Mouse (Mus musculus): ENCODE measurements around the gene Unk. TPM values are rescaled to one million over a fixed set of nuclear protein-coding genes. Genes with fewer than 3 reads are reported as not detected.
A peak's percentile ranks its signal among the peaks of the same experiment; 100 is the strongest.

Unk gene
- polyA plus RNA-seq, 1 experiment from 2014 or later, result 34.6 TPM

GRCm38 (mm10) chr11:116078676-116079320 lies 48.7 kb downstream of the Unk start:
- 24% methylated on average over 10 of the region's 10 CpGs for WGBS
- ATAC-seq (ENCODE audit: insufficient number of reproducible peaks, low FRiP score, low TSS enrichment, low read depth), result no peak
- Histone ChIP-seq H3K4me2 (ENCODE audit: low read depth, severe bottlenecking) (no peak overlapping the region), H3K4me1 (ENCODE audit: control insufficient read depth, insufficient read depth, low read length) (peaks cover 16% of the 10 kb centered on the region), H3K4me3 (ENCODE audit: low read depth, low read length) (no peak overlapping the region), H3K27me3 (ENCODE audit: control insufficient read depth, insufficient read depth, low read length) (no peaks in the 10 kb centered on the region), H3K27ac (replicated peaks; ENCODE audit: low read depth, low read length) (peak overlapping the region; percentile 56; the same call in 1 of the 2 replicates), H3K36me3 (ENCODE audit: control insufficient read depth, insufficient read depth, low read length) (peaks cover 15% of the 10 kb centered on the region), H3K9me3 (ENCODE audit: control insufficient read depth, low read length) (no peaks in the 10 kb centered on the region), H3K9ac (ENCODE audit: low read length) (0 out of 2 replicates have a peak overlapping the region, but pooled peaks have one; percentile 30)
- no peak for DNase-seq (ENCODE audit: low spot score)

DNA sequence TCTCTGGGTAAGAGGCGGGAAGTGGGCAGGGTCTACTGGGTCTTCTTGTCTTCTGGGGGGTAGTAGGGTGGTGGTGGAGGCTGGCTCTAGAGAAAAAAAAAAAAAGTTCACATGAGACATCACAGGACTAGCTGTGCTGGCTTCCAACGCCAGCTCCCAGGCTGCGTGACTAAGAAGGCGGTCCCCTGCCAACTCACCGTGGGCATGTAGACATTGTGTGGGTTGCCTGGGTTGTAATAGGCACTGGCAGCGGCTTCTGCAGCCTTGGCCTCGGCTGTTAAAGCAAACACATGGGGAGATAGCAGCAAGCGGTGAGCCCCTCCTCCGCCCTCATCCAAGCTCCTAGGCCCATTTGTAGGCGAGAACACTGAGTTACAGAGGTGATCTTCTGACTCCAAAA lies 49.4 kb downstream of the Unk start:
- H3K9me3 ChIP-seq (ENCODE audit: control insufficient read depth, low read length), result no peaks in the 10 kb centered on the region
- no peak overlapping the region for H3K27ac ChIP-seq (replicated peaks; ENCODE audit: low read depth, low read length)
- H3K4me2 ChIP-seq (ENCODE audit: low read depth, severe bottlenecking), result no peak overlapping the region
- peaks cover 16% of the 10 kb centered on the region for H3K4me1 ChIP-seq (ENCODE audit: control insufficient read depth, insufficient read depth, low read length)
- H3K36me3 ChIP-seq (ENCODE audit: control insufficient read depth, insufficient read depth, low read length), result peaks cover 19% of the 10 kb centered on the region
- H3K27me3 ChIP-seq (ENCODE audit: control insufficient read depth, insufficient read depth, low read length), result no peaks in the 10 kb centered on the region
- DNase-seq (ENCODE audit: low spot score) (no peak), ATAC-seq (ENCODE audit: insufficient number of reproducible peaks, low FRiP score, low TSS enrichment, low read depth) (no peak)
- no peak overlapping the region for H3K4me3 ChIP-seq (ENCODE audit: low read depth, low read length)
- 0 out of 2 replicates have a peak overlapping the region, but pooled peaks have one; percentile 30 for H3K9ac ChIP-seq (ENCODE audit: low read length)
- 77% methylated on average over 10 of the region's 10 CpGs for WGBS

DNA sequence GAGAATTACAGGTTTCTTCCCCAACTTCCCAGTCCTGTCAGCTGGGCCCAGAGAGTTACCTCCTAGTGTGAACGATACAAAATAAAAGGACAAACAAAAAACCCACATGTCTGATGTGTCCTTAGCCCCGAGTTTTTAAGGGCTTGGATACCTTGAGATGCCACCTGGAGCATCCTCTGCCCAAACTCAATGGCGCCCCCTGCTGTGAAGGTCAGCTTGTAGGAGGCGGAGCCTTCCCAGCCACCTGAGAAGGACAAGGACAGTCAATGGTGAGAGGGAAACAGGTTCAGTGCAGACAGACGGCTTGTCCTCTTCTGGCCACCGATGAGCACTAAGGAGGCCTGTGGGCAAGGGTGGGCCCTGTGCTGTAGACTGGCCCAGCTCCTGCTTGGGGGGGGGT lies 51.0 kb downstream of the Unk start:
- ATAC-seq (ENCODE audit: insufficient number of reproducible peaks, low FRiP score, low TSS enrichment, low read depth) (no peak), DNase-seq (ENCODE audit: low spot score) (peak; percentile 51)
- Histone ChIP-seq H3K27ac (replicated peaks; ENCODE audit: low read depth, low read length) (no peak overlapping the region), H3K4me2 (ENCODE audit: low read depth, severe bottlenecking) (no peak overlapping the region), H3K9me3 (ENCODE audit: control insufficient read depth, low read length) (no peaks in the 10 kb centered on the region), H3K4me1 (ENCODE audit: control insufficient read depth, insufficient read depth, low read length) (peaks cover 18% of the 10 kb centered on the region), H3K36me3 (ENCODE audit: control insufficient read depth, insufficient read depth, low read length) (peaks cover 19% of the 10 kb centered on the region), H3K27me3 (ENCODE audit: control insufficient read depth, insufficient read depth, low read length) (no peaks in the 10 kb centered on the region), H3K4me3 (ENCODE audit: low read depth, low read length) (no peak overlapping the region), H3K9ac (ENCODE audit: low read length) (no peak overlapping the region)
- 74% methylated on average over 6 of the region's 6 CpGs for WGBS

- no peak overlapping the region for H3K4me2 ChIP-seq (ENCODE audit: low read depth, severe bottlenecking)
- H3K9me3 ChIP-seq (ENCODE audit: control insufficient read depth, low read length), result no peaks in the 10 kb centered on the region
- no peak overlapping the region for H3K27ac ChIP-seq (replicated peaks; ENCODE audit: low read depth, low read length)
- H3K36me3 ChIP-seq (ENCODE audit: control insufficient read depth, insufficient read depth, low read length), result peaks cover 19% of the 10 kb centered on the region
- H3K4me3 ChIP-seq (ENCODE audit: low read depth, low read length), result no peak overlapping the region
- H3K27me3 ChIP-seq (ENCODE audit: control insufficient read depth, insufficient read depth, low read length), result no peaks in the 10 kb centered on the region
- no peak for DNase-seq (ENCODE audit: low spot score)
- ATAC-seq (ENCODE audit: insufficient number of reproducible peaks, low FRiP score, low TSS enrichment, low read depth), result no peak
- H3K4me1 ChIP-seq (ENCODE audit: control insufficient read depth, insufficient read depth, low read length), result peaks cover 15% of the 10 kb centered on the region
- no peak overlapping the region for H3K9ac ChIP-seq (ENCODE audit: low read length)
- WGBS, result 87% methylated on average over 14 of the region's 14 CpGs
These were observed 53.1 kb downstream of the Unk start for GRCm38 (mm10) chr11:116083096-116083672.

GRCm38 (mm10) chr11:116084166-116084565 lies 54.0 kb downstream of the Unk start:
- peaks cover 15% of the 10 kb centered on the region for H3K36me3 ChIP-seq (ENCODE audit: control insufficient read depth, insufficient read depth, low read length)
- no peak overlapping the region for H3K9ac ChIP-seq (ENCODE audit: low read length)
- H3K4me3 ChIP-seq (ENCODE audit: low read depth, low read length), result no peak overlapping the region
- no peaks in the 10 kb centered on the region for H3K9me3 ChIP-seq (ENCODE audit: control insufficient read depth, low read length)
- ATAC-seq (ENCODE audit: insufficient number of reproducible peaks, low FRiP score, low TSS enrichment, low read depth) (no peak), DNase-seq (ENCODE audit: low spot score) (no peak)
- no peak overlapping the region for H3K27ac ChIP-seq (replicated peaks; ENCODE audit: low read depth, low read length)
- peaks cover 8% of the 10 kb centered on the region for H3K4me1 ChIP-seq (ENCODE audit: control insufficient read depth, insufficient read depth, low read length)
- 93% methylated on average over 6 of the region's 6 CpGs for whole genome bisulfite sequencing
- H3K27me3 ChIP-seq (ENCODE audit: control insufficient read depth, insufficient read depth, low read length), result no peaks in the 10 kb centered on the region
- no peak overlapping the region for H3K4me2 ChIP-seq (ENCODE audit: low read depth, severe bottlenecking)

DNA sequence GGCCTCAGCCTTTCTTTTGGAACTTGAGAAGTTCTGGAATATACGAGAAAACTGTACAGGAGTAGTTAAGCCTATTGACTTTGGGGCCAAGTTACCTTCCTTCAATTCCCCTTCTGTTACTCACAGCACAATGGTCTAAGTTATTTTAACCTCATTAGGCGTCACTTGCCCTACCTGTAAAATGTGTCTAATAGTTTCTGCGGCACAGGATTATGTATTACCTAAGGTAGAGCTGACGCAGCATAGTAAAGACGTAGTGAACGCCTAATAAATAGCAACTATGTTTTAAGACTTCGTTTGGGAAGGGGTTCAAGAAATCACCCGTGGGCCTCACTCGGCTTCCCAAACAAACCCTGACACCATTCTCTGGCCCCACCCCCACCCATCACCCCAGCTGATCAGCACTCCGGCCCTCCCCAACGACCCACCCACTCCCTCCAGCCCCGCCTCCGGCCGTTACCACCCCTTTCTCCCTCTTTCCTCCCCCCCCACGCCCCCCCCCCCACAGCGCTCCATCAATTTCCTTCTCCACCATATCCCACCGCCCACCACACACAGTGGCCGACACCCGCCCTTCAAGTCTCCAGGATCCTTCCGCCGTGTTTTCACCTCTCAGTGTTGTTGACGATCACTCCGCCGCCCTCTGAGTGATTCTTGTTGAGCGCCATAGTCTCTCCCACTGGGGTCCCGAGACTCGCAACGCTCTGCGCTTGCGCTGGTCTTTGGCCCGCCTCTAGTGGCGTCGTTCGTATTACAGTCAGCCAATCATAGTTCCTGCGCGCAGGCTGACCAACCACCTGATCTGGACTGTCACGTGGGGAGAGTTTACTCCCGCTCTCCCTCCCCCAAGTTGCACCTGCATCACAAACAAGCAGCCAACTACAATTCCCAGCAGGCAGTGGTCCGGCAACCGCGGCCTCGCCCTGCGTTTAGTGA lies 56.4 kb downstream of the Unk start, which contains the start of gene Wbp2:
Gene Wbp2 (minus strand): TSS at position 738 of the 936 bp plus-strand sequence.
- peak within 1 kb of the TSS; percentile 58 for H3K4me2 ChIP-seq (ENCODE audit: low read depth, severe bottlenecking)
- peak within 1 kb of the TSS; percentile 41 for H3K9ac ChIP-seq (ENCODE audit: low read length)
- DNase-seq (ENCODE audit: low spot score) (peak; percentile 98), ATAC-seq (ENCODE audit: insufficient number of reproducible peaks, low FRiP score, low TSS enrichment, low read depth) (peak; percentile 95)
- peaks cover 8% of the 10 kb centered on the region for H3K36me3 ChIP-seq (ENCODE audit: control insufficient read depth, insufficient read depth, low read length)
- H3K4me3 ChIP-seq (ENCODE audit: low read depth, low read length), result peak within 1 kb of the TSS; percentile 40
- H3K27ac ChIP-seq (replicated peaks; ENCODE audit: low read depth, low read length), result peak within 1 kb of the TSS; percentile 68
- no peaks in the 10 kb centered on the region for H3K27me3 ChIP-seq (ENCODE audit: control insufficient read depth, insufficient read depth, low read length)
- WGBS, result 6% methylated on average over 40 of the region's 43 CpGs
- H3K4me1 ChIP-seq (ENCODE audit: control insufficient read depth, insufficient read depth, low read length), result peaks cover 3% of the 10 kb centered on the region; the same call in 1 of the 2 replicates
- H3K9me3 ChIP-seq (ENCODE audit: control insufficient read depth, low read length), result no peaks in the 10 kb centered on the region

DNA sequence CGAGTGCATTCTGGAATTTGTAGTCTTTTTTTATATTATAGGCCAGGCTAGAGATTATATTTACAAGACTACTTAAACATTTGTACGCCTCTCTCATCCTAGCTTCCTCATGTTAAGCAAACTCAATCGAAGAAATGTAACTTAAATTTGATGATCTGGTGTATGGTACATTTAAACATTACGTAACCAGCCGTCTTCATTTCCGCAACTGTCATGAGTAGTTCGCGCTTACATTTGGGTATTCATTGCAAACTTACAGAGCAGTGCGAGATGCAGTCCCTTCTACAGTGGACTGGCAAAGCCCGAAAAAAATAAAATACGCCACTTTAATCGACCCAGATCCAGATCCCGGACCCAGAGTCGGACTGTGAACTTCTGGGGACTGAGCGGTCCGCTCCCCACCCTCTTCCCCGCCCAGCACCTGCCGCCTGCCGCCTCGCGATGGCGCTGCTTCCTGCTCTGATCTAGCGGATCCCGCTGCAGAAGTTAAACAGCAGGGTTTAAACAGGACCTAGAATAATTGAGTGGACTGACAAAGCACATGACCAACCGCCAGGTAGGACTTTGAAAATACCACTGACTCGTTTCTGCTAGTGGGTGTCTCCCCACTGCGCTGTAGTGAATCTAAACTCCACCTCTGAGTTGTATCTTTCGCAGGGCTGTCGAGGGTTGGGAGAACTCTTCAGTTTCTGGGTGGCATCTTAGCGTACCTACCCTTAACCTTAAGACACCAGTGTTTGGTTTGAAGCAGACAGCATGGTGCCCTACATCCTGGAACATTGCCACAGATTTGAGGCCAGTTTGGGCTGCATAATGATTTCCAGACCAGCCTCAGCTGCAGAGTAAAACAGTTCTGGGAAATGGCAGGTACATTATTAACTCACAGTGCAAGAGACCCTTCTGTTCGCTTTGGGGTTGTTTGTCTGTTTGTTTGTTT lies 57.3 kb downstream of the Unk start:
- WGBS, result 3% methylated on average over 31 of the region's 31 CpGs
- H3K27ac ChIP-seq (replicated peaks; ENCODE audit: low read depth, low read length), result peak overlapping the region; percentile 68

More for the DNA sequence above, 57.3 kb downstream of the Unk start:
- Histone ChIP-seq H3K4me2 (ENCODE audit: low read depth, severe bottlenecking) (peak overlapping the region; percentile 33), H3K4me1 (ENCODE audit: control insufficient read depth, insufficient read depth, low read length) (peaks cover 3% of the 10 kb centered on the region; the same call in 1 of the 2 replicates), H3K9me3 (ENCODE audit: control insufficient read depth, low read length) (no peaks in the 10 kb centered on the region), H3K4me3 (ENCODE audit: low read depth, low read length) (peak overlapping the region; percentile 40), H3K27me3 (ENCODE audit: control insufficient read depth, insufficient read depth, low read length) (no peaks in the 10 kb centered on the region), H3K36me3 (ENCODE audit: control insufficient read depth, insufficient read depth, low read length) (peaks cover 8% of the 10 kb centered on the region), H3K9ac (ENCODE audit: low read length) (peak overlapping the region; percentile 41)
- DNase-seq (ENCODE audit: low spot score) (peak; percentile 90), ATAC-seq (ENCODE audit: insufficient number of reproducible peaks, low FRiP score, low TSS enrichment, low read depth) (peak; percentile 63)
